Mouse (Mus musculus) brain, embryonic 14.5 days (tissue): ENCODE measurements around the gene Traip.

Source experiments
- CTCF ChIP-seq: fragments of 200-500 bp; IDR thresholded peaks from 2 replicates; pipeline ENCODE4 v1.5.1; 2012; ENCODE audit warnings: inconsistent platforms, mild to moderate bottlenecking, moderate library complexity, borderline replicate concordance; ENCODE audit not compliant: insufficient read depth, insufficient read length; ENCODE audit errors: extremely low read depth
- POLR2A ChIP-seq: fragments of 200-500 bp; IDR thresholded peaks from 2 replicates; pipeline ENCODE4 v1.6.1; 2012; ENCODE audit warnings: mild to moderate bottlenecking, inconsistent platforms, borderline replicate concordance; ENCODE audit not compliant: poor library complexity, insufficient read depth, insufficient read length, severe bottlenecking; ENCODE audit errors: extremely low read depth

DNA sequence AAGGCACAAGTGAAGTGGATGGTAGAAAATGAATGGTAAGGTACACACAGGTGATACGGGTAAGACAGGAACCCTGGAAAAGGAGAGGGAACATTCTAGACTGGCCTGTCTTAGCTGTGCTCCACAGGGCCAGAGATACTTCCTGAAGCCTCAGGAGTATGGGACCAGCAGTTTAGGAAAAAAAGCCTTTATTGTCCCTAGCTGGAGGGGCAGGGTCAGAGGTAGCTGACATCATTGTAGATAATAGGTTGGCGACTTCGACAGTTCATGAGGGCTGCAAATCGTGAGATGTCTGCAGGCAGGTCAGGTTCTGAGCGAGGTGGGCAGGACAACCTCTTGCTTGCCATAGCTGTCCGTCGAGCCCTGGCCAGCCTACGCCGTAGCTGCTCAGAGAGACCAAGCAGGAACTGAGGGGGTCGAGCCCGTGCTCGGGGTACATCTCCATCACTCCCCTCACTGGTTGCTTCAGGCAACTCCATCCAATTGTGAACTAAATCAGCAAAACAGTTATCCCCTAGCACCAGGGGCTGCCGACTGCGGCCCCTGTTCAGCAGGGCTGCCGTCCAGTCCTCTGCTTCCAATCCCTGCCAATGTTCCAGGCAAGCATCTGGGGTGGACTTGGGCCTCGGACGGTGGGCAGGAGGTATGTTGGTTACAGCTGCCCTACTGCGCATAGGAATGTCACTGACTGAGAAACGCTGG lies 34.3 kb downstream of the Traip start:
- no peak for TF ChIP-seq CTCF
- TF ChIP-seq POLR2A = no peak
